Mouse (Mus musculus) thymus, postnatal 4 days (tissue): Measurements from ENCODE around the gene Cdc42bpg.

Source experiments
- DNase-seq: peaks from one replicate; pipeline ENCODE4 v3.0.0; 2021

Gene Cdc42bpg

GRCm38 (mm10) chr19:6352107-6352505 is 45.9 kb downstream of the Cdc42bpg start:
- DNase-seq: no peak

- DNase-seq: no peak
Observed at GRCm38 (mm10) chr19:6354030-6354429, 47.8 kb downstream of the Cdc42bpg start.

- DNase-seq: no peak
Observed at GRCm38 (mm10) chr19:6361291-6361690, 55.0 kb downstream of the Cdc42bpg start.

DNA sequence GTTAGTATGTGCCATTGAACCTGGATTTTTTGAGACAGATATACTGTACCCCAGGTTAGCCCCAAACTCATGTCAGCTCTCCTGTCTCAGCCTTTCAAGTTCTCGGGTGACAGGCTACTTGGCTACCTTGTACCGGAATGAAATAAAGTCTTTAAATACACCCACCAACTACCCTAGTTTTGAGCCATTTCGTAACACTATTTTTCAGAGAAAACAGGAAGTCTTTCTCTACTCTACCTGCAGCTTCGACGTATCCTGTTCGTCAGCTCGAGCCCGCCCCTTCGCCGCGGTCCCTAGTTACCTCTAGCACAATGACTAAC is 56.8 kb downstream of the Cdc42bpg start:
- DNase-seq: no peak

DNA sequence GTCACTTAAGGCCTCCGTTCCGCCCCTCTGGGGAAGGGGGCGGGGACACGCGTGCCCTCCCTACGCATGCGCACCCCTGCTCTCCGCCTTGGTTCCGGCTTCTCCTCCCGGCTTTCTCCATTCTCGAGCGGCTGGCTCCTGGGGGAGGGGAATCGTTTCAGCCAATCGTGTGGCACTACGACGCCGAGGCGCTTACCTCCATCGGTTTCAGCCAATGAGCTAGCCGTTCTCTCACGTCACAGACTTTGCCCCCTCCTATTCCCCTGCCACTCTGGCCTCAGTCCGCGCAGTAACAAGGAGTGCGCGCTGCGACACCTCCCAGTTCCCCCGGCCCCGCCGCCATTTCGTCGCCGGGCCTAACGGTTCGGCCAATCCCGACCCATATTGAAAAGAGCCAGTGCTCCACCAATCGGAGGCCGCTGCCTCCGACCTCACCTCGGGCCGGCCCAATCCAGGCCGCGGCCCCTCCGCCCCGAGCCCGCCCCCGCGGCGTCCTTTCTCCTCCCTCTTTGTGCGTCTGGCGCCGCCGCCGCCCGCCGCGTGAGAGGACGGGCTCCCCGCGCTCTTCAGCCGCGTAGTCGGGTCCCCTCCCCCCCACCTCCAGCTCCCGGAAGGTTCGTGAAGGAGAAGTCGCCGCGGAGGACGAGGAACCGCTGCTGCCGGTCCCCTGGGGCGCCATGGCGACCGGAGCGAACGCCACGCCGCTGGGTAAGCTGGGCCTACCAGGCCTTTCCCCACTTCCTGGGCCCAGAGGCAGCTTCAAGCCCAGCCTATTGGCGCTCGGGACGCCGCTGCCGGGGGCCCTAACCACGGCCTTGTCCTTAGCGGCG is 57.4 kb downstream of the Cdc42bpg start, which contains the start of gene Sf1:
Sf1 (plus strand) TSS at position 280 of the 830 bp plus-strand sequence.
- peak; percentile 99 for DNase-seq

GRCm38 (mm10) chr19:6364317-6364725 is 58.1 kb downstream of the Cdc42bpg start:
- DNase-seq: peak; percentile 96

- DNase-seq: no peak
Observed at GRCm38 (mm10) chr19:6364842-6365241, 58.6 kb downstream of the Cdc42bpg start.

GRCm38 (mm10) chr19:6370175-6370574 is 63.9 kb downstream of the Cdc42bpg start:
- no peak for DNase-seq

- DNase-seq: no peak
Observed at GRCm38 (mm10) chr19:6372433-6372832, 66.2 kb downstream of the Cdc42bpg start.

DNA sequence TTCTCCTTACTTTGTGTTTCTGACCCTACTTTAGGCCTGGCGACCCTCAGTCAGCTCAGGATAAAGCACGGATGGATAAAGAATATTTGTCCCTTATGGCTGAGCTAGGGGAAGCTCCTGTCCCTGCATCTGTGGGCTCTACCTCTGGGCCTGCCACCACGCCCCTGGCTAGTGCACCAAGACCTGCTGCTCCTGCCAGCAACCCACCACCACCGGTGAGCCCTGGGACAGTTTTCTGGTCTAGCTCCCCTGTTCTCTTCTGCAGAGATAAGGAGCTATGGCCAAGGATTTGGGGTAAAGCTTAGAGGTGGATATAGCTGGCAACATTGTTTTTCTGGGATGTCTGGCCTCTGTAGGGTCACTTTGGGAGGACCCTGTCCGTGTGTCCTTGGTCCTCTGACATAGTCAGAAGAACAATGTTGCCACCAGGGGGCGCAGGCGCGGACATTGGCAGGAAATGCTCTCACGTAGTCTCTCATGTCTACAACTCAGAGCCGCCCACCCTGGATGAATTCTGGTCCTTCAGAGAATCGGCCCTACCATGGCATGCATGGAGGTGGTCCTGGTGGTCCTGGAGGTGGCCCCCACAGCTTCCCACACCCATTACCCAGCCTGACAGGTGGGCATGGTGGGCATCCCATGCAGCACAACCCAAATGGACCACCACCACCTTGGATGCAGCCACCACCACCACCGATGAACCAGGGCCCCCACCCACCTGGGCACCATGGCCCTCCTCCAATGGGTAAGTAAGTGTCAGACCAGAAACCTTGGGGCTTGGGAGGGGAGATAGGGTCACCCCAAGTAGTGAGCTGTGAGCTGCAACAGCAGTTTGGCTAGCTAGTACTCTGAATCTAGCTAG is 67.5 kb downstream of the Cdc42bpg start:
- DNase-seq: peak; percentile 97

DNA sequence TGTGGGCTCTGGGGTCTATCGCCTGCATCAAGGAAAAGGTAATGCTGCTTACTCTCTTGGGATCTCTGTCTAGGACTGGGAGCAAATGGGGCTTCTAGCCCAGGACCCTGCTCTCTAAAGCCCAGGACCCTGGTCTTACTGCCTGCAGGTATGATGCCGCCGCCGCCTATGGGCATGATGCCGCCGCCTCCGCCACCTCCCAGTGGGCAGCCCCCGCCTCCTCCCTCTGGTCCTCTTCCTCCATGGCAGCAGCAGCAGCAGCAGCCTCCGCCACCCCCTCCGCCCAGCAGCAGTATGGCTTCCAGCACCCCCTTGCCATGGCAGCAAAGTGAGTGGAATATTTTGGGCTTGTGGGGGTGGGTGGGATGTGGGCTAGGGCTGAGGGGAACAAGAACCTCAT is 68.3 kb downstream of the Cdc42bpg start:
- DNase-seq: no peak
